Mouse (Mus musculus): ENCODE data around the gene Ssh3. TPM values are rescaled to one million over a fixed set of nuclear protein-coding genes. Genes with fewer than 3 reads are reported as not detected.

The Ssh3 gene
- polyA plus RNA-seq, 1 experiment from 2014 or later = 22.7 TPM

GRCm38 (mm10) chr19:4301735-4302651, 33.0 kb upstream of the Ssh3 start:
- Histone ChIP-seq H3K4me1 (ENCODE audit: insufficient read depth, low read depth, low read length) (peaks cover 54% of the 10 kb centered on the region), H3K27ac (ENCODE audit: low read length) (peak overlapping the region; percentile 58), H3K36me3 (ENCODE audit: insufficient read depth, low read length) (no peaks in the 10 kb centered on the region), H3K27me3 (replicated peaks; ENCODE audit: insufficient read depth, low read length) (no peaks in the 10 kb centered on the region), H3K4me3 (ENCODE audit: low read depth, low read length) (no peak overlapping the region), H3K4me2 (replicated peaks; ENCODE audit: low read depth, low read length) (peak overlapping the region; percentile 11), H3K9me3 (ENCODE audit: low read length) (no peaks in the 10 kb centered on the region), H3K9ac (replicated peaks; ENCODE audit: low read depth) (peak overlapping the region; percentile 34; the same call in 1 of the 2 replicates)
- 27% methylated on average over 20 of the region's 21 CpGs for WGBS
- peak; percentile 74 for DNase-seq (ENCODE audit: low spot score)
- no peak for TF ChIP-seq CTCF (IDR thresholded peaks at IDR 0.05)
- no peak for TF ChIP-seq EP300 (IDR thresholded peaks at IDR 0.05)
- no peak for ATAC-seq

- 49% methylated on average over 11 of the region's 11 CpGs for WGBS
- no peak for TF ChIP-seq EP300 (IDR thresholded peaks at IDR 0.05)
- no peak for ATAC-seq
- DNase-seq (ENCODE audit: low spot score) = no peak
- Histone ChIP-seq H3K4me1 (ENCODE audit: insufficient read depth, low read depth, low read length) (peaks cover 54% of the 10 kb centered on the region), H3K9ac (replicated peaks; ENCODE audit: low read depth) (no peak overlapping the region), H3K4me2 (replicated peaks; ENCODE audit: low read depth, low read length) (peak overlapping the region; percentile 11; the same call in 1 of the 2 replicates), H3K4me3 (ENCODE audit: low read depth, low read length) (no peak overlapping the region), H3K27me3 (replicated peaks; ENCODE audit: insufficient read depth, low read length) (no peaks in the 10 kb centered on the region), H3K27ac (ENCODE audit: low read length) (peak overlapping the region; percentile 58), H3K9me3 (ENCODE audit: low read length) (no peaks in the 10 kb centered on the region), H3K36me3 (ENCODE audit: insufficient read depth, low read length) (no peaks in the 10 kb centered on the region)
Measured at GRCm38 (mm10) chr19:4300852-4301734, 32.1 kb upstream of the Ssh3 start.

- peak; percentile 77 for DNase-seq (ENCODE audit: low spot score)
Measured at GRCm38 (mm10) chr19:4300271-4300704, 31.3 kb upstream of the Ssh3 start.

GRCm38 (mm10) chr19:4299574-4300270, 30.7 kb upstream of the Ssh3 start:
- H3K9ac ChIP-seq (replicated peaks; ENCODE audit: low read depth) = no peak overlapping the region
- peak overlapping the region; percentile 47; the same call in 1 of the 2 replicates for H3K27ac ChIP-seq (ENCODE audit: low read length)
- no peaks in the 10 kb centered on the region for H3K36me3 ChIP-seq (ENCODE audit: insufficient read depth, low read length)
- H3K4me1 ChIP-seq (ENCODE audit: insufficient read depth, low read depth, low read length) = peaks cover 48% of the 10 kb centered on the region
- WGBS = 53% methylated on average over 6 of the region's 6 CpGs
- no peak overlapping the region for H3K4me3 ChIP-seq (ENCODE audit: low read depth, low read length)
- H3K27me3 ChIP-seq (replicated peaks; ENCODE audit: insufficient read depth, low read length) = no peaks in the 10 kb centered on the region
- DNase-seq (ENCODE audit: low spot score) (peak; percentile 65), ATAC-seq (peak; percentile 71)
- no peaks in the 10 kb centered on the region for H3K9me3 ChIP-seq (ENCODE audit: low read length)
- TF ChIP-seq CTCF (IDR thresholded peaks at IDR 0.05) (no peak), EP300 (IDR thresholded peaks at IDR 0.05) (no peak)
- H3K4me2 ChIP-seq (replicated peaks; ENCODE audit: low read depth, low read length) = no peak overlapping the region

More at GRCm38 (mm10) chr19:4300271-4300704, 31.3 kb upstream of the Ssh3 start:
- H3K4me1 ChIP-seq (ENCODE audit: insufficient read depth, low read depth, low read length) = peaks cover 54% of the 10 kb centered on the region
- ATAC-seq = peak; percentile 53
- TF ChIP-seq CTCF (IDR thresholded peaks at IDR 0.05) (no peak), EP300 (IDR thresholded peaks at IDR 0.05) (no peak)
- no peak overlapping the region for H3K4me3 ChIP-seq (ENCODE audit: low read depth, low read length)
- no peaks in the 10 kb centered on the region for H3K36me3 ChIP-seq (ENCODE audit: insufficient read depth, low read length)
- H3K9ac ChIP-seq (replicated peaks; ENCODE audit: low read depth) = no peak overlapping the region
- H3K9me3 ChIP-seq (ENCODE audit: low read length) = no peaks in the 10 kb centered on the region
- H3K27ac ChIP-seq (ENCODE audit: low read length) = peak overlapping the region; percentile 47; the same call in 1 of the 2 replicates
- H3K27me3 ChIP-seq (replicated peaks; ENCODE audit: insufficient read depth, low read length) = no peaks in the 10 kb centered on the region
- 0 out of 2 replicates have a peak overlapping the region, but pooled peaks have one; percentile 5 for H3K4me2 ChIP-seq (replicated peaks; ENCODE audit: low read depth, low read length)
- WGBS = 36% methylated on average over 7 of the region's 7 CpGs

- 88% methylated on average over 7 of the region's 7 CpGs for WGBS
- H3K9ac ChIP-seq (replicated peaks; ENCODE audit: low read depth) = no peak overlapping the region
- ATAC-seq = no peak
- DNase-seq (ENCODE audit: low spot score) = no peak
- TF ChIP-seq CTCF (IDR thresholded peaks at IDR 0.05) = no peak
- TF ChIP-seq EP300 (IDR thresholded peaks at IDR 0.05) = no peak
- no peaks in the 10 kb centered on the region for H3K9me3 ChIP-seq (ENCODE audit: low read length)
- H3K4me3 ChIP-seq (ENCODE audit: low read depth, low read length) = no peak overlapping the region
- H3K27me3 ChIP-seq (replicated peaks; ENCODE audit: insufficient read depth, low read length) = no peaks in the 10 kb centered on the region
- H3K36me3 ChIP-seq (ENCODE audit: insufficient read depth, low read length) = no peaks in the 10 kb centered on the region
- no peak overlapping the region for H3K4me2 ChIP-seq (replicated peaks; ENCODE audit: low read depth, low read length)
- no peak overlapping the region for H3K27ac ChIP-seq (ENCODE audit: low read length)
- peaks cover 42% of the 10 kb centered on the region for H3K4me1 ChIP-seq (ENCODE audit: insufficient read depth, low read depth, low read length)
Measured at GRCm38 (mm10) chr19:4299126-4299525, 30.1 kb upstream of the Ssh3 start.

All from lung, postnatal 0 days (tissue).